In genomic region chr9:55911481-55911880, GRCm38 (mm10) we compare ENCODE assay signal across 34 mouse cellular contexts.
"Had no signal": no experiment of that assay in that cellular context is flagged by ENCODE, and none has a peak within 500 bp of the region (broad histone marks: within the 10 kb centered on the region; RNA-seq: fewer than 3 reads in every experiment).

No protein-coding gene starts in this region.

- H3K27me3 ChIP-seq: heart, embryonic 12.5 days; heart, embryonic 13.5 days; heart, embryonic 15.5 days; hindbrain, embryonic 12.5 days; hindbrain, embryonic 13.5 days; hindbrain, embryonic 15.5 days; intestine, embryonic 15.5 days; kidney, embryonic 15.5 days had no signal

- DNase-seq: heart, postnatal 10 days; heart, postnatal 14 days; heart, postnatal 4 days; kidney, adult 11 months; kidney, adult 18-20 months; kidney, adult 2 months; kidney, adult 8-10 months; kidney, adult 9 months; kidney, postnatal 10 days; kidney, postnatal 14 days; kidney, postnatal 25 days; kidney, postnatal 36 days; kidney, postnatal 4 days; layer of hippocampus, adult 9-11 months; layer of hippocampus, postnatal 36 days had no signal

- H3K9me3 ChIP-seq: heart, embryonic 10.5 days; heart, embryonic 12.5 days; heart, embryonic 13.5 days; heart, embryonic 15.5 days; hindbrain, embryonic 10.5 days; hindbrain, embryonic 12.5 days; hindbrain, embryonic 13.5 days; hindbrain, embryonic 15.5 days; intestine, embryonic 15.5 days; kidney, embryonic 15.5 days had no signal

- H3K4me2 ChIP-seq: heart, embryonic 11.5 days; heart, embryonic 12.5 days; heart, embryonic 13.5 days; heart, embryonic 15.5 days; hindbrain, embryonic 12.5 days; hindbrain, embryonic 13.5 days; hindbrain, embryonic 14.5 days; hindbrain, embryonic 15.5 days; intestine, embryonic 15.5 days; kidney, embryonic 15.5 days had no signal

- H3K27ac ChIP-seq: heart, embryonic 10.5 days; heart, embryonic 13.5 days; heart, embryonic 15.5 days; hindbrain, embryonic 10.5 days; hindbrain, embryonic 12.5 days; hindbrain, embryonic 13.5 days; hindbrain, embryonic 14.5 days; hindbrain, embryonic 15.5 days; hindbrain, postnatal 0 days; intestine, embryonic 15.5 days; kidney, embryonic 15.5 days; kidney, postnatal 0 days; layer of hippocampus, adult 2 months had no signal

- H3K9ac ChIP-seq: heart, embryonic 12.5 days; heart, embryonic 13.5 days; heart, embryonic 15.5 days; hindbrain, embryonic 12.5 days; hindbrain, embryonic 13.5 days; hindbrain, embryonic 14.5 days; hindbrain, embryonic 15.5 days; intestine, embryonic 15.5 days; kidney, embryonic 15.5 days had no signal

- H3K4me1 ChIP-seq: heart, embryonic 10.5 days; heart, embryonic 12.5 days; heart, embryonic 13.5 days; heart, embryonic 15.5 days; hindbrain, embryonic 10.5 days; hindbrain, embryonic 12.5 days; hindbrain, embryonic 13.5 days; hindbrain, embryonic 15.5 days; intestine, embryonic 15.5 days; kidney, embryonic 15.5 days had no signal

- H3K4me3 ChIP-seq: heart, embryonic 10.5 days; heart, embryonic 12.5 days; heart, embryonic 13.5 days; heart, embryonic 15.5 days; hindbrain, embryonic 10.5 days; hindbrain, embryonic 12.5 days; hindbrain, embryonic 13.5 days; hindbrain, embryonic 15.5 days; intestine, embryonic 15.5 days; kidney, embryonic 15.5 days; layer of hippocampus, adult 2 months had no signal

- ATAC-seq: hindbrain, embryonic 16.5 days; hindbrain, postnatal 0 days; inflammation-experienced regulatory T-cells, adult 6 months; intestine, embryonic 15.5 days; intestine, embryonic 16.5 days; intestine, postnatal 0 days had no signal
